Mouse (Mus musculus) thymus, postnatal 25 days (tissue): ENCODE results near the gene 5730596B20Rik.

Experiments
- DNase-seq: peaks from one replicate; pipeline ENCODE4 v3.0.0; 2022

5730596B20Rik gene

DNA sequence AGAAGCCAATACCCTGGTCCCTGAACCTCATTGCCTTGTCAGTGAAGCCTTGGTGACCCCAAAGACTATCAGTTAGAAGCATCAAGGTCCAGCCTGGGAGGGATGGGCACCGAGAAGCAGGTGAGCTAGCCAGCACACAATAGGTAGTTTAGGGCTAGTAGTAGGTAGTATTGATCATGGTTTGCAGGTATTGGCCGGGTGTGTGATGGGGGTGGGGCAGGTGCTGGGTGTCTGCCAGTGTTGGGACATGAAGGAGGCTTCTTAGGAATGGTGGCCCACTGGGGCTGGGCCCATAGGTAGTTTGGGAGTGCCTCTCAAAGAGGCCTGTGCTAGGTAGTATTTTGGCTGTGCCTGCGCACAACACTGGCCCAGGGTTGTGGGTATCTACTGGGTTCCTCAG, 37.8 kb downstream of the 5730596B20Rik start:
- no peak for DNase-seq

DNA sequence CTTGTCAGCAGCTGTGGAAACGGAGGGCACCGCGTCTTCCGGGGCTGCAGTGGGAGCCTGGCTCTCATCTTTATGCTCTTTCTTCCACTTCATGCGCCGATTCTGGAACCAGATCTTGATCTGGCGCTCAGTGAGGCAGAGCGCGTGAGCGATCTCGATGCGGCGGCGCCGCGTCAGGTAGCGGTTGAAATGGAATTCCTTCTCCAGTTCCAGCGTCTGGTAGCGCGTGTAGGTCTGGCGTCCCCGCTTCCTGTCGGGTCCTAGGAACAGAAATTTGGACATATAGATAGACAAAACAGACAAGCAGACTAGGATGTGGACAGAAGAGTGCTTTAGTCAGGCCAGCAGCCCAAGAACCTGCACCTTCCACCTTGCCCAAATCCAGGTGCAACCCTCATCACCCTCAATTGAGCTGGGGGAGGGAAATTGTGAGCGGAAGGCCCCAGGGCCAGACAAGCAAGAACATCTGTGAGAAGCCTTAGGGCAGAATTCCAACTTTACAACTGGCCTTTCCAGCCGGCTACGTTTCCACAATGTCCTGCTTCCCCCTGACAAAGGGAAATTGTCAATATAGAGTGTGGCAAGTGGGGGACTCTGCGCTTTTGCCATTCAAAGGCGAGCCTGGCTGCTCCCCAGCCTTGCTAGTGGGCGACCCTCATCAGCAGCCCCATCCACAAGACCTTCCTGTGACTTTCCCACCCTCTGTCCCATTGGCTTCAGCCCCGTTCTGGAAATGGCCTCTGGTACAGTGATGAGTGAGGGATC, 38.7 kb downstream of the 5730596B20Rik start:
- DNase-seq: no peak

GRCm38 (mm10) chr6:52216691-52217458, 39.6 kb downstream of the 5730596B20Rik start:
- no peak for DNase-seq

GRCm38 (mm10) chr6:52217459-52217768, 40.1 kb downstream of the 5730596B20Rik start:
- peak; percentile 76 for DNase-seq

- DNase-seq: no peak
Observed at GRCm38 (mm10) chr6:52217895-52218642, 40.8 kb downstream of the 5730596B20Rik start.

- DNase-seq: no peak
Observed at GRCm38 (mm10) chr6:52218643-52219215, 41.4 kb downstream of the 5730596B20Rik start.

DNA sequence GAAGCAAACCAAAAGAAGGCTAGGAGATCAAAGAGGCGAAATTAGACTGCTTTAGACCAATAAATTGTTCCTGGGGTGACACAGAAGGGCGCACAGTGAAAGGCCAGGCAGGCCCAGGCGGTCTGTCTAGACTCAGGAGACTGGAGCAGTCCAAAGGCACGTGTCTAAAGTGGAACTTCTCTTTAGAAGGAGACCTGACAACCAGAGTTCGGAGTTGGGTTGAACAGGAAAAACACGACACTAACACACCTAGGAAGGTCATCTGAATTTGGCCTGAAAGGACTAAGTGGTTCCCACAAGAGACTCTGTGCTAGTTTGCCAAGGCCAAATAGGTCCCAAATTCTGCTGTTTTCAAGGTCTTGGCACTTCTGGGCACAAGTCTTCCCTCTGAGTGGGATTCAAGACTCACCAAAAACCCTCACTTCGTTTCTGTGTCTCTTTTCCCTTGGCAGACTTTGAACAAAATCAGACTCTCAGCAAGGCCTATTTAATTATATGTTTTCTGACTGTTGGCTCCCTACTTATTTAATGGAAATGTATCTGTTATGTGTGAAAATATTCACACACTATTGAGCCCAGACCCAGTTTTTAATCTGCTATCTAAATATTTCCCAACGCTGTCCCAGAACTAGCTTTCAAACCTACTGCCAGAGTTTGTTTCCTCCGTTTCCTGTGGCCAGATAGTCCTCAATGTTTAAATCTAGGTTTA, 42.1 kb downstream of the 5730596B20Rik start:
- DNase-seq: no peak

GRCm38 (mm10) chr6:52220003-52220864, 42.9 kb downstream of the 5730596B20Rik start:
- peak; percentile 25 for DNase-seq

DNA sequence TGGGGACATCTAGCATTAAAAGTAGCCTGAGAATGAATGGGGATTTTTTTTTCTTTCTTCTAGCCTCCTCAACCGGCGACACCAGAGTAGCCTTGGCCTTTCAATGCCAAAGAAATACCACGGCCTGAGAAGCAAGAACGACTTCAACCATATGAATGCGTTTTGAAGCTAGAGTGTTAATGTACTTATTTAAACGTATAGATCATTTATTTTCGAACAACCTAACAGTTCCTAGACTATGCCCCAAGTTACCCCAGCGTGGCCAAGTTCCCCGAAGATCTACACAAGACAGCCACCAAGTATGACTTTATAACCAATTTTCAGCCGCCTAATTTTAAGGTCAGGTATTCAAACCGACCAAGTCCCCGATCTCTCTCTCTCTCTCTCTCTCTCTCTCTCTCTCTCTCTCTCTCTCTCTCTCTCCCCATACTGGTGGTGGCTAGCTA, 43.6 kb downstream of the 5730596B20Rik start:
- no peak for DNase-seq

GRCm38 (mm10) chr6:52221337-52221992, 44.2 kb downstream of the 5730596B20Rik start, which contains the start of gene Hoxa7:
TSS of gene Hoxa7 (minus strand) at chr6:52221854.
- DNase-seq: peak; percentile 84

DNA sequence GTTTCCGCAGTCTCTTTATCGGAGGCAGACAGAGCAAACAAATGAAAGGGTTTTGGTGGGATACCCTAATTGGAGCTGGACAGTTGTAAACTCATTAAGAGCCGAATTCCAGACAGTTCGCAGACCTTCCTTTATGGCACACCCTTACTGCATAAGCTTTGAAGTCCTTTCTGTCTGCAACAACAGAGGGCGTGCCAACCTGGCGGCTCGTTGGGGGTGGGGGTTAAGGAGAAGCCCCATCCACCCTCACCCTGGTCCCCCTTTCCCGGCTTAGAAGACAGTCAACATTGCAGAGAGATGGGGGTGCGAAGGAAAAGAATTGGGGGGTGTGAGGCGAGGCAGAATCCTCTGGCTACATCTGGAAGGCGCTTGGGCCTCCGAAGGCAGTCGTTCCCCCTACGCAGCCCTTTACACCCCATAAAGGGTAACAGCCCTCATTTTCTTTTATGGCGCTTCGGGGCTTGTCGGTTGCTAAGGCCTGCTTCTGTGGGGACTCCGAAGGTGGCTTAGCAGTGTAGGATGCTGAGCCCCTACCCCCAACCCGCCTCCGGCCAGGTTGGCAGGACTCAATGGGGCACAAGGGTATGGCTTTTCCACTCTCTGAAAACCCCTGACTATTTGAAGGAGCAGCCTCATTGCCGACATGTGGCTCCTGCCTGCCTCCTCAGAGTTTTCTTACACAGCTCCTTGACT, 44.8 kb downstream of the 5730596B20Rik start:
- no peak for DNase-seq

DNA sequence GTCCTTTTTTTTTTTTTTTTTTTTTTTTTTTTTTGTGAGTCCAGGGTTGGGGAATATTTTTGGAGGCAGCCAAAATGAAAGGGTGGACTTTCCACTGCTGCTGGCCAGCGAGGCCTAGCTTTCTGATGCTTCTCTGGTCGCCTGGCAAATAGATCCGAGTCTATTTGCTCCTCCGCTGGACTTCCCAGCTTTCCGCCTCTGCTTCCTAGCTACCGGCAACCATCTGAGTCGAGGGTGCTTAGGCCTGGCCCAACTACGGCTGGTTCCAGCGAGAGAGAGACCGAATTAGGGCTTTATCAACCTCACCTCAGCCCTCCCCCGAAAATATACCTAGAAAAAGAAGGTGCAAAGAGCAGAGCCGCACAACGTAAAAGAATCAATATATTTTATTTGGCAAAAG, 45.4 kb downstream of the 5730596B20Rik start:
- DNase-seq: no peak

- no peak for DNase-seq
Observed at GRCm38 (mm10) chr6:52223939-52224760, 46.9 kb downstream of the 5730596B20Rik start.

DNA sequence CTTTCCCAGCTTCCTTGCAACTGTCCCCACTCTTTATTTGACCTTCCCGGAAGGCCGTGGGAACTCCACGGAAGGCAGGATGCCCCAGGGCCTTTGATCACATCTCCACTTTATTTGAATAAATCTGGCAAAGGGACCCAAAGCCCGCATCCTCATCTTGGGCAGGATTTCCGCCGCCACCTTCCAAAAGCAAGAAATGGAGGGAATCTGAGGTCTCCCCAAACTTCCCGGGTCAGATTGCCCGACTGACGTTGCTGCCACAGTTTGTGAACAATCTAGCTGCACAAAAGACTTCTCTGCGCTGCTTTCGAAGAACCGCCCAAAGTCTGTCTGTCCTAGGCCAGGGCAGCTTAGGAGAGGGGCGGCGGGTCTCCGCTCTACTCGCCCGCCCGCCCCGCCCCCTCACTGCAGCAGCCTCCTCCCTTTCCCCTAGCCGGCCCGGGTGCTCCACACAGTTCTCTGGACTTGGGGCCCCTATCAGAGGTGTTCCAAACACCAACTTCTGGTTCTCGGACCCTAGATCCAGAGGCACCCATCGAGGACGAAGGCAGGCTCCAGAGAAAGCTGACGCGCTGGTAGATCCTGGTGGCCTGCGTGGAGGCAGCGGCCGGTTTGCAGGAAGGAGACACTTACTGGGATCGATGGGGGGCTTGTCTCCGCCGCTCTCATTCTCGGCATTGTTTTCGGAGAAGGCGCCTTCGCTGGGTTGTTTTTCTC, 47.8 kb downstream of the 5730596B20Rik start:
- no peak for DNase-seq

- DNase-seq: peak; percentile 7
Observed at GRCm38 (mm10) chr6:52225612-52226568, 48.6 kb downstream of the 5730596B20Rik start.

DNA sequence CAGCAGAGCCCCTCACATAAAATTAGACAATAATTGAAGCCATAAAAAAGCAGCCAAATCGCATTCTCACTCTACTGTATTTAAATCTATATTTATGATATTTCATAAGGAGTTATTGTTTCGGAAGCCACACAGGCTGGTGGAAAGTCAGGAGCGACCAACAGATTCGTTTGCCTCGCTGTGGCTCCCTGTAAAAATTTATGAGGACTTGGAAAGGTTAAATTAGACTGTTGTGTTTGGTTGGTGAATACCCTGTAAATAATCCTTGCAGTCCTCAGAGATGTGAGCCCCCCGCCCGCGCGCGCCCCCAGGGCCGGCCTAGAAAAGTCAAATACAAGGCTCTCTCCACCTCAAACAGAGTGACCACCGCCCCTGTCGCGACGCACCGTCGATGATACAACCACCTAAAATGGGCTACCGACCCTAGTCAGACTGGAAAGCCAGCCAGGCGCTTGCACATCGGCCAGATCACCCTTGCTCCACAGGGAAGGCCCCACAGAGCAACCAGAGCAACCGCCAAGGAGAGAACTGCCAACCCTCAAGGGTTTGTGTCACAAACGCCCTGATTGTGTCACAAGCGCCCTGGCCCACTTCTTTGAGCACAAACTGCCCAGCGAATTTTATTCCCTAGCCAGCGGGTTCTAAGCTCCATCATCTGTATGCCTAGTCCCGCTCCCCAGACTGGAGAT, 49.4 kb downstream of the 5730596B20Rik start:
- DNase-seq: no peak
